In the genomic region with DNA sequence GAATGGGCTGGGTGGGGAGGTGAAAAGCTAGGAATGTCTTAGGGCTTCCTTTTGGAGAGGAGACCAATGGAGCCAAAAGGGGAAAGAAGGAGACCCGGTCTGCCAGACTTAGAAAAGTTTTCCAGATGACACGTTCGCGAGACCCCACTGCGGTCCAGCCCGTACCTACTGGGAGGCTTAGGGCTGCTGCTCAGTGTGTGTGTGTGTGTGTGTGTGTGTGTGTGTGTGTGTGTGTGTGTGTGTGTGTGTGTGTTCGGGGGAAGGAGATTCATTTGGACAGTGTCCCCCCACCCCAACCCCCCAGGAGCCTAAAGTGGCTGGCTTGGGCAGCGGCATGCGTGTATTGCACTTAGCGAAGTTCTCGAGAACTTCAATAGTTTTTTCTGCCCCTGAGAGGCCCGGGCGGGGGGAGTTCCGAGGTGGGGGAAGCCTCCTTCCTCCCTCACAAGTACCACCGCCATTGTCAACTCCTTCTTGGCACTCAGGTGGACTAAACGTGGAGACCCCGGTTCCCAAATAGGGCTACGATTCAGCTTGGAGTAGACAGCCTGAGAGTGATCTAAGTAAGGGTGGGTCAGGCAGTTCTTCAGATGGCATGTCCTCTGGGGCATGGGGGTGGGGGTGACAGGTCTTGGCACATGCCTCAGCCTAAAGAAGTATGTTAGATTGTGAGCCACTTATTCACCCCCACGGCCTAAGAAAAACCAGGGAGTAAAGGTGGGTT, we compare ENCODE assay signal across 9 mouse cellular contexts. TPM values are rescaled to one million over a fixed set of nuclear protein-coding genes. Genes with fewer than 3 reads are reported as not detected.
DNase-seq lines count a peak whose midpoint lies in the region; ATAC-seq and TF ChIP-seq lines count a peak whose summit lies in the region.
"Had no signal": no experiment of that assay in that cellular context is flagged by ENCODE, and none has a peak within 500 bp of the region (broad histone marks: within the 10 kb centered on the region; RNA-seq: fewer than 3 reads in every experiment).

No protein-coding gene starts in this region.

- H3K27me3 ChIP-seq in embryonic facial prominence, embryonic 13.5 days, result peaks cover 27% of the 10 kb centered on the region
- no peaks in the 10 kb centered on the region for H3K27me3 ChIP-seq in heart, embryonic 14.5 days (ENCODE audit: control insufficient read depth, insufficient read depth, low read length)
- no peaks in the 10 kb centered on the region for H3K27me3 ChIP-seq in kidney, postnatal 0 days (ENCODE audit: insufficient read depth, low read length)

- no peaks in the 10 kb centered on the region for H3K9me3 ChIP-seq in embryonic facial prominence, embryonic 13.5 days
- no peaks in the 10 kb centered on the region for H3K9me3 ChIP-seq in heart, embryonic 14.5 days (ENCODE audit: control insufficient read depth, low read length)
- no peaks in the 10 kb centered on the region for H3K9me3 ChIP-seq in kidney, postnatal 0 days (replicated peaks; ENCODE audit: low read length)
- H3K9me3 ChIP-seq: G1E had no signal

- H3K9ac ChIP-seq in embryonic facial prominence, embryonic 13.5 days, result peak overlapping the region; percentile 68
- H3K9ac ChIP-seq in heart, embryonic 14.5 days (ENCODE audit: low read length), result peak overlapping the region; percentile 78
- H3K9ac ChIP-seq in kidney, postnatal 0 days (ENCODE audit: low read depth, low read length), result peak overlapping the region; percentile 50

- WGBS in embryonic facial prominence, embryonic 13.5 days, result 1% methylated on average over 18 of the region's 19 CpGs
- 1% methylated on average over 18 of the region's 19 CpGs for WGBS in heart, embryonic 14.5 days
- WGBS in kidney, postnatal 0 days, result under 1% methylated on average over 18 of the region's 19 CpGs

- peak overlapping the region; percentile 50 for H3K4me3 ChIP-seq in embryonic facial prominence, embryonic 13.5 days
- peak overlapping the region; percentile 64 for H3K4me3 ChIP-seq in heart, embryonic 14.5 days (ENCODE audit: control insufficient read depth in 1 of 2, insufficient read depth in 1 of 2, low read depth in 1 of 2, low read length in 2 of 2)
- peak overlapping the region; percentile 52 for H3K4me3 ChIP-seq in kidney, postnatal 0 days (replicated peaks; ENCODE audit: low read depth, low read length)

- DNase-seq in frontal cortex, postnatal 10 days (ENCODE audit: low spot score in 2 of 2), result peak; percentile 9 to 17
- no peak for DNase-seq in frontal cortex, adult 2 months (ENCODE audit: extremely low spot score in 1 of 2, low spot score in 1 of 2)
- DNase-seq in kidney, postnatal 0 days (ENCODE audit: low spot score), result no peak
- DNase-seq in testis, postnatal 14 days (ENCODE audit: low spot score), result peak; percentile 9
- no peak for DNase-seq in left cerebral cortex, adult 11 months (ENCODE audit: low spot score)

- ATAC-seq in embryonic facial prominence, embryonic 13.5 days (ENCODE audit: insufficient number of reproducible peaks, insufficient read depth, low FRiP score, low TSS enrichment, low read depth), result no peak
- peak; percentile 42; the same call in 1 of the 2 replicates for ATAC-seq in heart, embryonic 14.5 days (ENCODE audit: insufficient number of reproducible peaks, insufficient read depth, low FRiP score, low read depth)
- peak; percentile 31; the same call in 1 of the 2 replicates for ATAC-seq in kidney, postnatal 0 days (replicated peaks; ENCODE audit: low FRiP score, low read depth)
- ATAC-seq in megakaryocyte, adult 5-6 weeks (ENCODE audit: poor library complexity, severe bottlenecking), result peak; percentile 10; the same call in 1 of the 2 replicates

- H3K27ac ChIP-seq in embryonic facial prominence, embryonic 13.5 days, result peak overlapping the region; percentile 12; the same call in 1 of the 2 replicates
- peak overlapping the region; percentile 78 to 85 for H3K27ac ChIP-seq in heart, embryonic 14.5 days (replicated peaks in 1 of 2; ENCODE audit: control insufficient read depth in 1 of 2, insufficient read depth in 1 of 2, low read depth in 2 of 2, low read length in 2 of 2)
- peak overlapping the region; percentile 61 for H3K27ac ChIP-seq in kidney, postnatal 0 days

- H3K36me3 ChIP-seq in embryonic facial prominence, embryonic 13.5 days, result no peaks in the 10 kb centered on the region
- H3K36me3 ChIP-seq in heart, embryonic 14.5 days (ENCODE audit: control insufficient read depth, insufficient read depth, low read length), result no peaks in the 10 kb centered on the region
- no peaks in the 10 kb centered on the region for H3K36me3 ChIP-seq in kidney, postnatal 0 days (ENCODE audit: insufficient read depth, low read length)
- H3K36me3 ChIP-seq: G1E had no signal

- peaks cover 21% of the 10 kb centered on the region for H3K4me1 ChIP-seq in embryonic facial prominence, embryonic 13.5 days
- peaks cover 2 to 5% of the 10 kb centered on the region in 2 experiments; a peak in 2 of 4 replicates for H3K4me1 ChIP-seq in heart, embryonic 14.5 days (ENCODE audit: control insufficient read depth in 2 of 2, insufficient read depth in 2 of 2, low read length in 2 of 2)
- H3K4me1 ChIP-seq in kidney, postnatal 0 days (replicated peaks; ENCODE audit: insufficient read depth, low read length), result no peaks in the 10 kb centered on the region

- no peak for TF ChIP-seq CTCF in kidney, postnatal 0 days (IDR thresholded peaks at IDR 0.05; ENCODE audit: low read depth)

- peak overlapping the region; percentile 94 for H3K4me2 ChIP-seq in embryonic facial prominence, embryonic 13.5 days
- peak overlapping the region; percentile 96 for H3K4me2 ChIP-seq in heart, embryonic 14.5 days (ENCODE audit: low read length)
- H3K4me2 ChIP-seq in kidney, postnatal 0 days (ENCODE audit: low read length), result peak overlapping the region; percentile 96

RNA-seq across cellular contexts. Expression of a gene that starts 0.6 kb away (rescaled TPM):
- polyA plus RNA-seq in frontal cortex, adult 2 months (2012; rRNA removed), result 27.3 and 29.5 TPM in 2 replicates
- polyA plus RNA-seq in embryonic facial prominence, embryonic 13.5 days (2015; fragmentation: Nextera tagmentation; extraction: Ambion mirVana), result 77.5 and 88.7 TPM in 2 replicates
- 287 and 313 TPM in 2 replicates for polyA plus RNA-seq in heart, embryonic 14.5 days (2014; fragmentation: Nextera tagmentation; extraction: Ambion mirVana)
- 69.4 and 75.5 TPM in 2 replicates for polyA plus RNA-seq in kidney, postnatal 0 days (2015; fragmentation: Nextera tagmentation; extraction: Ambion mirVana)
- not detected in 2 replicates for total RNA-seq in megakaryocyte, adult 5-6 weeks (2015)
- total RNA-seq in megakaryocyte, adult 5-6 weeks (2017), result not detected in 2 replicates
- total RNA-seq: G1E had no signal
- polyA plus RNA-seq: G1E had no signal

RNA-seq across cellular contexts. Expression of a gene that starts 25.8 kb away (rescaled TPM):
- 22.5 and 29.9 TPM in 2 replicates for polyA plus RNA-seq in frontal cortex, adult 2 months (2012; rRNA removed)
- polyA plus RNA-seq in embryonic facial prominence, embryonic 13.5 days (2015; fragmentation: Nextera tagmentation; extraction: Ambion mirVana), result 15.6 and 15.8 TPM in 2 replicates
- polyA plus RNA-seq in heart, embryonic 14.5 days (2014; fragmentation: Nextera tagmentation; extraction: Ambion mirVana), result 34.2 and 35.8 TPM in 2 replicates
- 53.9 and 54.2 TPM in 2 replicates for polyA plus RNA-seq in kidney, postnatal 0 days (2015; fragmentation: Nextera tagmentation; extraction: Ambion mirVana)
- total RNA-seq in megakaryocyte, adult 5-6 weeks (2015), result 15.2 and 16.2 TPM in 2 replicates
- total RNA-seq in megakaryocyte, adult 5-6 weeks (2017), result 8.4 and 9.1 TPM in 2 replicates
- polyA plus RNA-seq: G1E had no signal

Comparison
In these comparisons a context has a peak if more than half of its experiments do, and no peak if none do; other contexts are left out.
1. DNase-seq: peak in frontal cortex, postnatal 10 days (2 of 2) and testis, postnatal 14 days (single experiment); none in frontal cortex, adult 2 months (0 of 2), kidney, postnatal 0 days (single experiment) and left cerebral cortex, adult 11 months (single experiment).
2. H3K27ac ChIP-seq: peak in every context shown above with its lines; median percentile 82 in heart, embryonic 14.5 days; 61 in kidney, postnatal 0 days; 12 in embryonic facial prominence, embryonic 13.5 days.
3. Peak in every context shown above with its lines, with median percentiles within 50 percentile points of each other: H3K4me2 ChIP-seq, H3K4me3 ChIP-seq and H3K9ac ChIP-seq.